Mouse (Mus musculus) kidney, postnatal 0 days (tissue): ENCODE data around the gene Sgta. TPM values are rescaled to one million over a fixed set of nuclear protein-coding genes. Genes with fewer than 3 reads are reported as not detected.

ENCODE experiments used
- ATAC-seq: fragments of 200-750 bp; cut with Nextera tagmentation; replicated peaks from 2 replicates; pipeline ENCODE4 v1.8.0; 2017; ENCODE audit warnings: low read depth, moderate number of reproducible peaks, moderate TSS enrichment, moderate library complexity; ENCODE audit not compliant: low FRiP score
- DNase-seq: peaks from one replicate; pipeline ENCODE4 v3.0.0-alpha.2; 2016; ENCODE audit warnings: low spot score
- H3K27ac ChIP-seq: fragments of 300-500 bp; sonication (generic); 2 replicates; pipeline ENCODE4 v1.5.1; 2014; ENCODE audit warnings: mild to moderate bottlenecking
- H3K27me3 ChIP-seq: fragments of 300-500 bp; sonication (generic); 2 replicates; pipeline ENCODE4 v1.6.1; 2014; ENCODE audit warnings: low read length, mixed read lengths; ENCODE audit not compliant: insufficient read depth
- H3K36me3 ChIP-seq: fragments of 300-500 bp; sonication (generic); 2 replicates; pipeline ENCODE4 v1.6.1; 2014; ENCODE audit warnings: low read length, mixed read lengths; ENCODE audit not compliant: insufficient read depth
- H3K4me1 ChIP-seq: fragments of 300-500 bp; sonication (generic); replicated peaks from 2 replicates; pipeline ENCODE4 v1.6.1; 2014; ENCODE audit warnings: antibody characterized with exemption, low read length, mixed read lengths; ENCODE audit not compliant: insufficient read depth
- H3K4me2 ChIP-seq: fragments of 300-500 bp; sonication (generic); 2 replicates; pipeline ENCODE4 v1.6.1; 2014; ENCODE audit warnings: mild to moderate bottlenecking, low read length, moderate library complexity, mixed read lengths
- H3K4me3 ChIP-seq: fragments of 300-500 bp; sonication (generic); replicated peaks from 2 replicates; pipeline ENCODE4 v1.5.1; 2014; ENCODE audit warnings: low read depth, low read length
- H3K9ac ChIP-seq: fragments of 300-500 bp; sonication (generic); 2 replicates; pipeline ENCODE4 v1.6.1; 2014; ENCODE audit warnings: low read depth, low read length
- H3K9me3 ChIP-seq: fragments of 300-500 bp; sonication (generic); replicated peaks from 2 replicates; pipeline ENCODE4 v1.6.1; 2016; ENCODE audit warnings: low read length, inconsistent platforms, mixed read lengths
- CTCF ChIP-seq: IDR thresholded peaks from 2 replicates; pipeline ENCODE4 v1.5.1; 2016; ENCODE audit warnings: antibody characterized with exemption, low read depth, mild to moderate bottlenecking, moderate library complexity
- WGBS: fragments of 180-500 bp; shearing (Covaris S2); extraction: QIAGEN DNeasy Blood & Tissue Kit; methylation state at CpG from one replicate; pipeline ENCODE4 v1.1.7; 2014; 5-methylcytosine and 5-hydroxymethylcytosine counted together
- polyA plus RNA-seq: library from polyadenylated mRNA; unstranded; fragments of >200 nt; fragmentation: Nextera tagmentation; extraction: Ambion mirVana; gene quantifications from 2 replicates; pipeline ENCODE4 v1.2.1, GENCODE M21; 2015

Sgta gene
- polyA plus RNA-seq = 161 and 168 TPM in 2 replicates

- H3K36me3 ChIP-seq = no peaks in the 10 kb centered on the region
- H3K4me2 ChIP-seq = peak within 1 kb of the TSS; percentile 80
- DNase-seq = peak; percentile 100
- no peaks in the 10 kb centered on the region for H3K27me3 ChIP-seq
- peaks cover 12% of the 10 kb centered on the region; the same call in 1 of the 2 replicates for H3K4me1 ChIP-seq
- peak within 1 kb of the TSS; percentile 84 for H3K9ac ChIP-seq
- no peak for TF ChIP-seq CTCF
- H3K27ac ChIP-seq = peak within 1 kb of the TSS; percentile 19; the same call in 1 of the 2 replicates
- peak; percentile 95 for ATAC-seq
- under 1% methylated on average over 48 of the region's 48 CpGs for WGBS
- H3K4me3 ChIP-seq = peak within 1 kb of the TSS; percentile 86
- no peaks in the 10 kb centered on the region for H3K9me3 ChIP-seq
Measured at GRCm38 (mm10) chr10:81059603-81060543, at the start of gene Sgta. TSS of gene Sgta (minus strand) at chr10:81060181.

- DNase-seq (peak; percentile 91), ATAC-seq (peak; percentile 89)
- H3K4me1 ChIP-seq = peaks cover 14% of the 10 kb centered on the region; the same call in 1 of the 2 replicates
Measured at GRCm38 (mm10) chr10:81106113-81106721, 46.2 kb upstream of the Sgta start.

GRCm38 (mm10) chr10:81105565-81106112, 45.7 kb upstream of the Sgta start, which contains the start of gene Map2k2:
TSS of gene Map2k2 (plus strand) at chr10:81105915.
- H3K4me1 ChIP-seq = peaks cover 14% of the 10 kb centered on the region; the same call in 1 of the 2 replicates
- H3K27me3 ChIP-seq = no peaks in the 10 kb centered on the region
- peak within 1 kb of the TSS; percentile 76 for H3K4me2 ChIP-seq
- peak; percentile 98 for DNase-seq
- H3K27ac ChIP-seq = peak within 1 kb of the TSS; percentile 100
- WGBS = under 1% methylated on average over 54 of the region's 56 CpGs
- TF ChIP-seq CTCF = no peak
- peak within 1 kb of the TSS; percentile 82 for H3K4me3 ChIP-seq
- H3K36me3 ChIP-seq = peaks cover 16% of the 10 kb centered on the region
- H3K9ac ChIP-seq = peak within 1 kb of the TSS; percentile 98
- H3K9me3 ChIP-seq = no peaks in the 10 kb centered on the region
- peak; percentile 89 for ATAC-seq

More at GRCm38 (mm10) chr10:81106113-81106721, 46.2 kb upstream of the Sgta start:
- TF ChIP-seq CTCF = peak; percentile 41; the same call in 1 of the 2 replicates
- Histone ChIP-seq H3K27me3 (no peaks in the 10 kb centered on the region), H3K4me2 (peak overlapping the region; percentile 76), H3K36me3 (peaks cover 22% of the 10 kb centered on the region), H3K27ac (peak overlapping the region; percentile 100), H3K9ac (peak overlapping the region; percentile 98), H3K9me3 (no peaks in the 10 kb centered on the region), H3K4me3 (peak overlapping the region; percentile 82)
- WGBS = under 1% methylated on average over 34 of the region's 35 CpGs

- TF ChIP-seq CTCF = no peak
- no peak overlapping the region for H3K4me2 ChIP-seq
- no peak overlapping the region for H3K9ac ChIP-seq
- H3K9me3 ChIP-seq = no peaks in the 10 kb centered on the region
- H3K4me1 ChIP-seq = no peaks in the 10 kb centered on the region
- H3K27me3 ChIP-seq = no peaks in the 10 kb centered on the region
- H3K36me3 ChIP-seq = no peaks in the 10 kb centered on the region
- H3K27ac ChIP-seq = no peak overlapping the region
- DNase-seq (no peak), ATAC-seq (no peak)
- WGBS = 64% methylated on average over 9 of the region's 9 CpGs
- H3K4me3 ChIP-seq = no peak overlapping the region
Measured at GRCm38 (mm10) chr10:81094931-81095678, 35.1 kb upstream of the Sgta start.

GRCm38 (mm10) chr10:81092465-81093250, 32.7 kb upstream of the Sgta start:
- no peak for TF ChIP-seq CTCF
- DNase-seq = no peak
- no peak overlapping the region for H3K9ac ChIP-seq
- no peak overlapping the region for H3K4me3 ChIP-seq
- H3K9me3 ChIP-seq = no peaks in the 10 kb centered on the region
- H3K27me3 ChIP-seq = no peaks in the 10 kb centered on the region
- no peaks in the 10 kb centered on the region for H3K4me1 ChIP-seq
- H3K27ac ChIP-seq = no peak overlapping the region
- no peak for ATAC-seq
- no peak overlapping the region for H3K4me2 ChIP-seq
- 54% methylated on average over 22 of the region's 22 CpGs for WGBS
- no peaks in the 10 kb centered on the region for H3K36me3 ChIP-seq
